Mouse (Mus musculus): Measurements from ENCODE around the gene Notum. TPM values are rescaled to one million over a fixed set of nuclear protein-coding genes. Genes with fewer than 3 reads are reported as not detected.

Notum gene
- polyA plus RNA-seq, 1 experiment from 2014 or later: 2.5 TPM

DNA sequence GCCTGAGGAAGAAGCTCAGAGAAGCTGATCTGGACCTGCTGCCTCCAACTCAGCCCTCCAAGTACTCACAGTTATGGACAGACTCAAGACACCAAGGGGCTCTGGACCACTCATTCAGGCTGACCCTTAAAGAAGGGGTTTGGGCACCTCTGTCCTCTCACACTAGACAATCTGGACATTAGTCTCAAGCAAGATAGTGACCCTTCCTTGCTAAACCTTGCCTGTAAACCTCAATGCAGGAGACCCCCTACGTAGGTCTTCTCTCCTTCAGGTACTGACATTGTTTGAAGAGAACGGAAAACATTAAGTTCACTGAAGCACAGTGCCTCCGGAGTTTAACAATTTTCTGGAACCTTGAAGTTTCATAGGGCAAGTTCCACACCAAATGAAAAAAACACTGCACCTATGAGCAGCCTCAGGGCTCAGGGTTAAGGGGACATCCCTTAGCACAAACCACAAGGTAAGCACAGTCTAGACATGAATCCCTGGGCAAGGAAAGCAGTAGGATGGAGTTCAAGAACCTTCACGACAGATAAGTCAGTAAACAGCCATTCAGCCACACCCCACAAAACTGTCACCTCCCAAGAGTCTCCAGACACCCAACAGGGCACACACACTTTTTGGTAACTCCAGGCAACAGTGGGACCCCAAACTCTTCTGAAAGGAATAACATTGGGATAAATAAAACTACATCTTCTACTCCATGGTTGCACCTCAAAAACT lies 29.1 kb downstream of the Notum start:
- peak overlapping the region; percentile 75; the same call in 1 of the 2 replicates for H3K27ac ChIP-seq (replicated peaks; ENCODE audit: low read depth, low read length)
- H3K4me3 ChIP-seq (ENCODE audit: low read depth, low read length): peak overlapping the region; percentile 85
- DNase-seq (ENCODE audit: low spot score) (no peak), ATAC-seq (replicated peaks; ENCODE audit: insufficient number of reproducible peaks, low FRiP score, low TSS enrichment, low read depth) (no peak)
- H3K9me3 ChIP-seq (replicated peaks; ENCODE audit: control insufficient read depth, low read length): no peaks in the 10 kb centered on the region
- no peaks in the 10 kb centered on the region; the same call in none of the 2 replicates for H3K36me3 ChIP-seq (replicated peaks; ENCODE audit: control insufficient read depth, insufficient read depth, low read depth, low read length)
- no peaks in the 10 kb centered on the region for H3K27me3 ChIP-seq (ENCODE audit: control insufficient read depth, insufficient read depth, low read length)
- 69% methylated on average over 4 of the region's 4 CpGs for WGBS
- peak overlapping the region; percentile 81 for H3K4me2 ChIP-seq (ENCODE audit: low read depth, low read length)
- H3K4me1 ChIP-seq (ENCODE audit: control insufficient read depth, insufficient read depth, low read length): peaks cover 9% of the 10 kb centered on the region; the same call in 1 of the 2 replicates
- peak overlapping the region; percentile 94 for H3K9ac ChIP-seq (replicated peaks; ENCODE audit: low read length)

DNA sequence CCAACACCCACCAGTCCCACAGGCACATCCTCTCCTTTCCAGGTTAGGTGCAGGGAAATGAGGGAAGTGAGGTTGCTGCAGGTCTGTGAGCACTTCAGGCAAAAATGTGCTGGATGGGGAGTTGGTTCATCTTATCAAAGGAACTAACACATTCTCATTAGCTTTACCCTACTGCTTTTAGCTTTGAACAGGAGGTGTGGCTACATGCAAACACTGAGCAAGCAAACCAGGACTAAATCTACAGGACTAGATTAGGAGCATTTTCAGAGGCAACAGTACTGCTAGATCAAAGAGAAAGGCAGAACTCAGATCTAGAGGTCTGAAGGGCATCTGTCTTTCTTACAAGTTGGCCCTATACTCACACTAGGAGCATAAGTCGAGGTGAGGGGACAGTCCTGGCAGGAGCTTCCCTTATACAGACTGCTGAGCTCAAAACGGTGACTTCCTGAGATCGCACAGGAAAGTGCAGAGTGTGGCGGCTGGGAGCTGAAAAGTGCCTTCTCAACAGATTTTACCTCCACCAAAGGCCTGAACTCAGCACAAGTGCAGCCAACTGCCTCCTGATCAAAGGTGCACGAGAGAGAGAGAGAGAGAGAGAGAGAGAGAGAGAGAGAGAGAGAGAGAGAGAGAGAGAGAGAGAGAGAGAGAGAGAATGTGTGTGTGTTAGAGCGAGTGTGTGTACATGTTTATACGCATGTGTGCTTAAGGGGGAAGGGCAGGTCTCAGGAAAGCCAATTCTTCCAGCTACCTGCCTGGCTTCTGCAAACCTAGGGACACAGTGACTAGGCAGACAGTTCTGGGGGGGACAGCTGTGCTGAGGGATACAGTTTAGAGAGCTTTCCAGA lies 29.9 kb downstream of the Notum start:
- 41% methylated on average over 7 of the region's 7 CpGs for WGBS
- Histone ChIP-seq H3K9ac (replicated peaks; ENCODE audit: low read length) (peak overlapping the region; percentile 94; the same call in 1 of the 2 replicates), H3K4me2 (ENCODE audit: low read depth, low read length) (peak overlapping the region; percentile 16), H3K4me3 (ENCODE audit: low read depth, low read length) (peak overlapping the region; percentile 1; the same call in 1 of the 2 replicates), H3K36me3 (replicated peaks; ENCODE audit: control insufficient read depth, insufficient read depth, low read depth, low read length) (no peaks in the 10 kb centered on the region; the same call in none of the 2 replicates), H3K9me3 (replicated peaks; ENCODE audit: control insufficient read depth, low read length) (no peaks in the 10 kb centered on the region), H3K4me1 (ENCODE audit: control insufficient read depth, insufficient read depth, low read length) (peaks cover 9% of the 10 kb centered on the region; the same call in 1 of the 2 replicates), H3K27ac (replicated peaks; ENCODE audit: low read depth, low read length) (no peak overlapping the region), H3K27me3 (ENCODE audit: control insufficient read depth, insufficient read depth, low read length) (no peaks in the 10 kb centered on the region)
- DNase-seq (ENCODE audit: low spot score): no peak
- no peak for ATAC-seq (replicated peaks; ENCODE audit: insufficient number of reproducible peaks, low FRiP score, low TSS enrichment, low read depth)

DNA sequence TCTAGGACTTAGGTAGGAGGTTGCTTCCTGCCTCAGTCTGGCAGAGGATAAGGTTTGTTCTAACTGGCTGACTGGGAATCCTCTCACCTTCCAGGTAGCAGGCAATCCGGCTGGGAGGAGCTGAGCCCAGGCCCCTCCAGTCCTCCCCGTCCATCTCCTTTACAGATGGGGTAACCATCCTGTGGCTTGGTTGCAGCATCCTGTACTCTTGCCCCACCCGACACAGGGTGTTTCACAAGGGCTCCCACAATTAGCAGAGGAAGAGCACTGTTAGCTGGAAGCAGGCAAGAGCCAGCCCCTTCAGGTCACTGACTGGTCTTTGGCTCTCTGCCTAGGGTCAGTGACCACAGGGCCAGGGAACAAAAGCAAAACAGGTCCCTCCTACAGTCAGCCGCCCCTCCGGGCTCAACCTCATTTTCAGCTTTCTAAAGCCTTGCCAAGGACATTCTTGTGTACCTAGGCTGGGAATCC lies 30.5 kb downstream of the Notum start:
- no peaks in the 10 kb centered on the region for H3K9me3 ChIP-seq (replicated peaks; ENCODE audit: control insufficient read depth, low read length)
- no peaks in the 10 kb centered on the region; the same call in none of the 2 replicates for H3K36me3 ChIP-seq (replicated peaks; ENCODE audit: control insufficient read depth, insufficient read depth, low read depth, low read length)
- 0 out of 2 replicates have a peak overlapping the region, but pooled peaks have one; percentile 28 for H3K27ac ChIP-seq (replicated peaks; ENCODE audit: low read depth, low read length)
- H3K4me1 ChIP-seq (ENCODE audit: control insufficient read depth, insufficient read depth, low read length): peaks cover 9% of the 10 kb centered on the region; the same call in 1 of the 2 replicates
- ATAC-seq (replicated peaks; ENCODE audit: insufficient number of reproducible peaks, low FRiP score, low TSS enrichment, low read depth) (no peak), DNase-seq (ENCODE audit: low spot score) (no peak)
- WGBS: 52% methylated on average over 5 of the region's 5 CpGs
- 0 out of 2 replicates have a peak overlapping the region, but pooled peaks have one; percentile 8 for H3K4me3 ChIP-seq (ENCODE audit: low read depth, low read length)
- peak overlapping the region; percentile 21 for H3K4me2 ChIP-seq (ENCODE audit: low read depth, low read length)
- H3K27me3 ChIP-seq (ENCODE audit: control insufficient read depth, insufficient read depth, low read length): no peaks in the 10 kb centered on the region
- H3K9ac ChIP-seq (replicated peaks; ENCODE audit: low read length): peak overlapping the region; percentile 37

DNA sequence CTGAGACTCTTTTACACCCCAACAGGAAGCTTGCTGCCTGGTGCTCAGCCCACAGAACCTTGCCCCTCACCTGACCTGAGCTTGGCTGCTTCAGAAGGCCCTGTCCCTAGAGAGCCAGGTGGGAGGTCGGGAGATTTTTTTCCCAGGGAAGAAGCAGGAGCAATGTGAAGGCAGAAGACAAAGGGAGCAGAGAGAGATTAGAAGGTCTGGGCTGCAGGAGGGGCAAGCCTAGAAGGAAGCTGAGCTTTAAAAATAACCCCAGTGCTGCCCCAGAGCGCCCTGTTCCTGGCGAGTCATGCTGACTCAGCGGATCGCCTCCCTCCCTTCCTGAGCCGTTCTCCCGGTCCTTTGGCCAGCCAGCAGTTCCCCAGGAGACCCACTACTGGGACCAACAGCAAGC lies 31.1 kb downstream of the Notum start:
- Histone ChIP-seq H3K4me1 (ENCODE audit: control insufficient read depth, insufficient read depth, low read length) (peaks cover 9% of the 10 kb centered on the region; the same call in 1 of the 2 replicates), H3K27me3 (ENCODE audit: control insufficient read depth, insufficient read depth, low read length) (no peaks in the 10 kb centered on the region), H3K9ac (replicated peaks; ENCODE audit: low read length) (peak overlapping the region; percentile 37), H3K4me2 (ENCODE audit: low read depth, low read length) (peak overlapping the region; percentile 21), H3K36me3 (replicated peaks; ENCODE audit: control insufficient read depth, insufficient read depth, low read depth, low read length) (no peaks in the 10 kb centered on the region; the same call in none of the 2 replicates), H3K4me3 (ENCODE audit: low read depth, low read length) (0 out of 2 replicates have a peak overlapping the region, but pooled peaks have one; percentile 8), H3K9me3 (replicated peaks; ENCODE audit: control insufficient read depth, low read length) (no peaks in the 10 kb centered on the region), H3K27ac (replicated peaks; ENCODE audit: low read depth, low read length) (0 out of 2 replicates have a peak overlapping the region, but pooled peaks have one; percentile 28)
- ATAC-seq (replicated peaks; ENCODE audit: insufficient number of reproducible peaks, low FRiP score, low TSS enrichment, low read depth) (no peak), DNase-seq (ENCODE audit: low spot score) (no peak)
- 26% methylated on average over 7 of the region's 7 CpGs for WGBS

GRCm38 (mm10) chr11:120629341-120629730 lies 31.6 kb downstream of the Notum start:
- Histone ChIP-seq H3K9ac (replicated peaks; ENCODE audit: low read length) (0 out of 2 replicates have a peak overlapping the region, but pooled peaks have one; percentile 25), H3K4me3 (ENCODE audit: low read depth, low read length) (no peak overlapping the region), H3K9me3 (replicated peaks; ENCODE audit: control insufficient read depth, low read length) (no peaks in the 10 kb centered on the region), H3K27me3 (ENCODE audit: control insufficient read depth, insufficient read depth, low read length) (no peaks in the 10 kb centered on the region), H3K4me1 (ENCODE audit: control insufficient read depth, insufficient read depth, low read length) (peaks cover 9% of the 10 kb centered on the region; the same call in 1 of the 2 replicates), H3K27ac (replicated peaks; ENCODE audit: low read depth, low read length) (no peak overlapping the region), H3K36me3 (replicated peaks; ENCODE audit: control insufficient read depth, insufficient read depth, low read depth, low read length) (no peaks in the 10 kb centered on the region; the same call in none of the 2 replicates), H3K4me2 (ENCODE audit: low read depth, low read length) (peak overlapping the region; percentile 19)
- DNase-seq (ENCODE audit: low spot score) (no peak), ATAC-seq (replicated peaks; ENCODE audit: insufficient number of reproducible peaks, low FRiP score, low TSS enrichment, low read depth) (no peak)
- 74% methylated on average over 23 of the region's 23 CpGs for WGBS

DNA sequence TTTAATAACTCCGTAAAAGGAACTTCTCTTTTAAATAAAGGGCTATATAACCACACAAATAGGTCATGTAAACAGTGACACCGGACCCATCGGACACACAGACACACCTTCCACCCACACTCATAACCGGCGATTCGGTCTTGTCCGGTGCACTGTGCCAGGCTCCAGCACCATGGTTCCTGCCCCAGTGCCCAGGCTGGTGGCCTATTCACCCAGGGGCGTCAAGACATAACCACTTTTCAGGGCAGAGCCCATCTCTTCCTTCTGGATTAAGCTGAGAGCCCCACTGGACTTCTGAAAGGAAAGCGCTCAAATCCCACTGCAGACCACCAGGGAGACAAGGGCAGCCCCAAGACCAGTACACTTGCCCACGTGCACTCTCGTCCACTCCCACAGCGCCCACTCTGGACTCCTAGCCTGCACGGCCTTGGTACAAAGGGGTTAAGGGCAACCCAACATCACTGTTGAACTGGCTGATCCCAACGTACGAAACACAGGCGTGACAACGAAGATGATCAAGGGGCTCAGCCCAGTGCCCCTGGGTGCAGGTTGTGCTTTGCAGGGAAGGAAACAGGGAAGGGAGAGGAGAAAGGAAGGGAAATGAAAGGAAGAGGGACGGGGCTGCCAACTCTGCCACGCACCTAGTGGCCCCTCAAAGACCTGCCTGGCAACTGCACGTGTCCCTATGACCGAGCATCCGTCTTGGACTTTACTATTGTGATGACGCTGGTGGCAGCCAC lies 32.2 kb downstream of the Notum start:
- Histone ChIP-seq H3K27ac (replicated peaks; ENCODE audit: low read depth, low read length) (no peak overlapping the region), H3K9ac (replicated peaks; ENCODE audit: low read length) (no peak overlapping the region; the same call in 1 of the 2 replicates), H3K4me1 (ENCODE audit: control insufficient read depth, insufficient read depth, low read length) (peaks cover 11% of the 10 kb centered on the region; the same call in 1 of the 2 replicates), H3K36me3 (replicated peaks; ENCODE audit: control insufficient read depth, insufficient read depth, low read depth, low read length) (no peaks in the 10 kb centered on the region; the same call in none of the 2 replicates), H3K4me3 (ENCODE audit: low read depth, low read length) (no peak overlapping the region), H3K4me2 (ENCODE audit: low read depth, low read length) (no peak overlapping the region), H3K9me3 (replicated peaks; ENCODE audit: control insufficient read depth, low read length) (no peaks in the 10 kb centered on the region), H3K27me3 (ENCODE audit: control insufficient read depth, insufficient read depth, low read length) (no peaks in the 10 kb centered on the region)
- ATAC-seq (replicated peaks; ENCODE audit: insufficient number of reproducible peaks, low FRiP score, low TSS enrichment, low read depth) (no peak), DNase-seq (ENCODE audit: low spot score) (no peak)
- 93% methylated on average over 23 of the region's 23 CpGs for WGBS
